Mouse (Mus musculus) forebrain, embryonic 14.5 days (tissue): ENCODE results near the gene Gm49391. TPM values are rescaled to one million over a fixed set of nuclear protein-coding genes. Genes with fewer than 3 reads are reported as not detected.

Source experiments
- ATAC-seq: fragments of 200-750 bp; cut with Nextera tagmentation; 2 replicates; pipeline ENCODE4 v1.8.0; 2017; ENCODE audit warnings: mild to moderate bottlenecking, moderate library complexity
- DNase-seq: peaks from one replicate; pipeline ENCODE4 v3.0.0-alpha.2; 2015; ENCODE audit warnings: low spot score
- H3K27ac ChIP-seq: fragments of 300-500 bp; sonication (generic); 2 replicates; pipeline ENCODE4 v1.5.1; 2014; ENCODE audit warnings: low read depth, mild to moderate bottlenecking, control low read depth, low read length, moderate library complexity
- H3K27me3 ChIP-seq: fragments of 300-500 bp; sonication (generic); replicated peaks from 2 replicates; pipeline ENCODE4 v1.6.1; 2014; ENCODE audit warnings: low read length, control low read depth, mixed read lengths; ENCODE audit not compliant: control insufficient read depth, insufficient read depth
- H3K36me3 ChIP-seq: fragments of 300-500 bp; sonication (generic); 2 replicates; pipeline ENCODE4 v1.6.1; 2014; ENCODE audit warnings: low read length, control low read depth; ENCODE audit not compliant: control insufficient read depth, insufficient read depth
- H3K4me1 ChIP-seq: fragments of 300-500 bp; sonication (generic); 2 replicates; pipeline ENCODE4 v1.6.1; 2014; ENCODE audit warnings: antibody characterized with exemption, low read length, control low read depth; ENCODE audit not compliant: control insufficient read depth, insufficient read depth
- H3K4me2 ChIP-seq: fragments of 300-500 bp; sonication (generic); 2 replicates; pipeline ENCODE4 v1.6.1; 2014; ENCODE audit warnings: mild to moderate bottlenecking, control low read depth, low read length
- H3K4me3 ChIP-seq: fragments of 300-500 bp; sonication (generic); 2 replicates; pipeline ENCODE4 v1.5.1; 2014; ENCODE audit warnings: low read depth, low read length, control low read depth
- H3K9ac ChIP-seq: fragments of 300-500 bp; sonication (generic); 2 replicates; pipeline ENCODE4 v1.6.1; 2014; ENCODE audit warnings: mild to moderate bottlenecking, low read length, control low read depth, moderate library complexity
- H3K9me3 ChIP-seq: fragments of 300-500 bp; sonication (generic); replicated peaks from 2 replicates; pipeline ENCODE4 v1.6.1; 2016; ENCODE audit warnings: low read length, control low read depth, mixed read lengths; ENCODE audit not compliant: control insufficient read depth
- WGBS: fragments of 180-500 bp; shearing (Covaris S2); extraction: QIAGEN DNeasy Blood & Tissue Kit; methylation state at CpG from one replicate; pipeline ENCODE4 v1.1.7; 2014; 5-methylcytosine and 5-hydroxymethylcytosine counted together
- polyA plus RNA-seq: library from polyadenylated mRNA; unstranded; fragments of >200 nt; fragmentation: Nextera tagmentation; extraction: Ambion mirVana; gene quantifications from 2 replicates; pipeline ENCODE4 v1.2.1, GENCODE M21; 2014

Gm49391 gene
- polyA plus RNA-seq, 1 experiment from 2014 or later, result not detected

- Histone ChIP-seq H3K4me3 (no peak overlapping the region), H3K27me3 (no peaks in the 10 kb centered on the region), H3K9me3 (no peaks in the 10 kb centered on the region), H3K4me1 (no peaks in the 10 kb centered on the region), H3K27ac (no peak overlapping the region), H3K9ac (no peak overlapping the region), H3K4me2 (no peak overlapping the region), H3K36me3 (no peaks in the 10 kb centered on the region)
- DNase-seq, result no peak
- ATAC-seq, result no peak
Observed at GRCm38 (mm10) chr13:60895406-60896160, 40.8 kb downstream of the Gm49391 start.

DNA sequence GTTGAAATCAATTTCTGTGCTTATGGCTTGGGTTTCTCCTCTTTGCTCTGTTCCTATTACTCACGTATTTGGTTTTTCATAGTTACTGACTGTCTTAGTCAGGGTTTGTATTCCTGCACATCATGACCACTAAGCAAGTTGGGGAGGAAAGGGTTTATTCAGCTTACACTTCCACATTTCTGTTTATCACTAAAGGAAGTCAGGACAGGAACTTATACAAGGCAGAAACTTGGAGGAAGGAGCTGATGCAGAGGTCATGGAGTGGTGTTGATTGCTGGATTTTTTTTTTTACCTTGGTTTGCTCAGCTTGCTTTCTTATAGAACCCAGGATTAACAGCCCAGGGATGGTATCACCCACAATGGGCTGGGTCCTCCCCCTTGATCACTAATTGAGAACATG, 44.1 kb downstream of the Gm49391 start:
- Histone ChIP-seq H3K36me3 (no peaks in the 10 kb centered on the region), H3K9me3 (no peaks in the 10 kb centered on the region), H3K4me2 (no peak overlapping the region), H3K4me1 (no peaks in the 10 kb centered on the region), H3K27ac (no peak overlapping the region), H3K4me3 (no peak overlapping the region), H3K9ac (no peak overlapping the region), H3K27me3 (no peaks in the 10 kb centered on the region)
- DNase-seq (no peak), ATAC-seq (no peak)
- WGBS, result 85% methylated on average over 1 of the region's 1 CpGs

GRCm38 (mm10) chr13:60864281-60864680, 72.1 kb downstream of the Gm49391 start, which contains the start of gene 4930486L24Rik:
TSS of gene 4930486L24Rik (minus strand) at chr13:60864475.
- H3K9ac ChIP-seq, result no peak within 1 kb of the TSS
- no peak within 1 kb of the TSS for H3K4me2 ChIP-seq
- 74% methylated on average over 1 of the region's 1 CpGs for WGBS
- no peaks in the 10 kb centered on the region for H3K9me3 ChIP-seq
- DNase-seq, result no peak
- no peak within 1 kb of the TSS for H3K4me3 ChIP-seq
- no peaks in the 10 kb centered on the region for H3K36me3 ChIP-seq
- H3K27ac ChIP-seq, result no peak within 1 kb of the TSS
- no peaks in the 10 kb centered on the region for H3K27me3 ChIP-seq
- no peaks in the 10 kb centered on the region for H3K4me1 ChIP-seq
- ATAC-seq, result no peak

- WGBS, result 88% methylated on average over 4 of the region's 4 CpGs
- Histone ChIP-seq H3K27ac (no peak overlapping the region), H3K4me1 (no peaks in the 10 kb centered on the region), H3K27me3 (no peaks in the 10 kb centered on the region), H3K4me3 (no peak overlapping the region), H3K4me2 (no peak overlapping the region), H3K36me3 (no peaks in the 10 kb centered on the region), H3K9me3 (no peaks in the 10 kb centered on the region), H3K9ac (no peak overlapping the region)
- DNase-seq (no peak), ATAC-seq (no peak)
Observed at GRCm38 (mm10) chr13:60848241-60849120, 87.9 kb downstream of the Gm49391 start.

Other genes starting within 250 kb of the Gm49391 start
- not detected in 2 replicates for gene BC051665, start 150.2 kb downstream of the Gm49391 start, polyA plus RNA-seq
- gene Ctsll3, start 133.7 kb downstream of the Gm49391 start, polyA plus RNA-seq, result not detected in 2 replicates
- gene 4930486L24Rik, start 72.1 kb downstream of the Gm49391 start, polyA plus RNA-seq, result 0.36 TPM in 1 of 2 replicates, not detected in the other
- 0.17 TPM in 1 of 2 replicates, not detected in the other for gene Gm49392, start 39.7 kb downstream of the Gm49391 start, polyA plus RNA-seq
- gene Ctla2b, start 39.1 kb downstream of the Gm49391 start, polyA plus RNA-seq, result 1.2 and 2.4 TPM in 2 replicates
- gene Tpbpb, start 31.7 kb downstream of the Gm49391 start, polyA plus RNA-seq, result not detected in 2 replicates
- not detected in 2 replicates for gene Gm49393, start 981 bp downstream of the Gm49391 start, polyA plus RNA-seq
- gene Ctla2a, start 54 bp upstream of the Gm49391 start, polyA plus RNA-seq, result 13.2 and 15.0 TPM in 2 replicates
- not detected in 2 replicates for gene Tpbpa, start 5.4 kb upstream of the Gm49391 start, polyA plus RNA-seq
- not detected in 2 replicates for gene Ctsj, start 69.4 kb upstream of the Gm49391 start, polyA plus RNA-seq
- gene Ctsq, start 104.1 kb upstream of the Gm49391 start, polyA plus RNA-seq, result not detected in 2 replicates
- not detected in 2 replicates for gene Ctsr, start 227.7 kb upstream of the Gm49391 start, polyA plus RNA-seq